Mouse (Mus musculus): ENCODE measurements at regions not wholly inside any gene's neighbourhood (a gene's known extent, or its start where the extent isn't known, plus 50 kb on each side); places are given as distances from the start of the nearest gene placed in this dataset.
A peak's percentile ranks its signal among the peaks of the same experiment; 100 is the strongest.

DNA sequence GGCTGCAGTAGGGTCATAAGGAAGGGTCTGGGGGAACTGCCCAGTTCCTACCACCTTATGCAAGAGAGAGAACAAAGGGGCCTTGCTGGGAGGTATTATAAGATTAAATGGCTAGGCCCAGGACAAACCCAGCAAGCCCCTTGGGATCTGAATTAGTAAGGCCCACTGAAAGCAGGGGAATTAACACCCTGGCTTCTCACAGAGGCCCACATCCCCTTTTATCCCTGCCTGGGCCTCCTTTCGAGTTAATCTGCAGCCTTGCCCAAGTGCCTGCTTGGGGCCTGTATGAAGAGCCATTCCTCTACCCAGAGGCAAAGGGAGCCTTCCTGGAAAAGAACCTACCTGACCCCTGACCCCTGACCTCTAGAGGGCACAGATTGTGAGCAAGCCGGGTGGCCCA, 98.2 kb downstream of the Vegfa start:
- no peak for ATAC-seq (ENCODE audit: low read depth)
- no peaks in the 10 kb centered on the region for H3K9me3 ChIP-seq (ENCODE audit: control insufficient read depth, low read length)
- H3K27me3 ChIP-seq (ENCODE audit: control insufficient read depth, insufficient read depth, low read length): no peaks in the 10 kb centered on the region
- H3K36me3 ChIP-seq (ENCODE audit: control insufficient read depth, insufficient read depth, low read length): no peaks in the 10 kb centered on the region
- 38% methylated on average over 2 of the region's 2 CpGs for whole genome bisulfite sequencing
- no peak overlapping the region for H3K4me2 ChIP-seq (ENCODE audit: low read depth, low read length)
- H3K4me3 ChIP-seq (ENCODE audit: low read depth, low read length): no peak overlapping the region
- H3K9ac ChIP-seq (replicated peaks; ENCODE audit: low read depth, low read length): no peak overlapping the region
- H3K27ac ChIP-seq (ENCODE audit: low read depth, low read length): no peak overlapping the region
- no peaks in the 10 kb centered on the region for H3K4me1 ChIP-seq (ENCODE audit: control insufficient read depth, insufficient read depth, low read length)

- H3K27ac ChIP-seq (ENCODE audit: low read depth, low read length): no peak overlapping the region
- H3K27me3 ChIP-seq (ENCODE audit: control insufficient read depth, insufficient read depth, low read length): no peaks in the 10 kb centered on the region
- no peaks in the 10 kb centered on the region for H3K4me1 ChIP-seq (ENCODE audit: control insufficient read depth, insufficient read depth, low read length)
- H3K4me2 ChIP-seq (ENCODE audit: low read depth, low read length): no peak overlapping the region
- no peak for ATAC-seq (ENCODE audit: low read depth)
- no peaks in the 10 kb centered on the region for H3K36me3 ChIP-seq (ENCODE audit: control insufficient read depth, insufficient read depth, low read length)
- no peak overlapping the region for H3K9ac ChIP-seq (replicated peaks; ENCODE audit: low read depth, low read length)
- H3K4me3 ChIP-seq (ENCODE audit: low read depth, low read length): no peak overlapping the region
- H3K9me3 ChIP-seq (ENCODE audit: control insufficient read depth, low read length): no peaks in the 10 kb centered on the region
- 33% methylated on average over 10 of the region's 10 CpGs for WGBS
Measured at GRCm38 (mm10) chr17:45933034-45933433, 99.1 kb downstream of the Vegfa start.

DNA sequence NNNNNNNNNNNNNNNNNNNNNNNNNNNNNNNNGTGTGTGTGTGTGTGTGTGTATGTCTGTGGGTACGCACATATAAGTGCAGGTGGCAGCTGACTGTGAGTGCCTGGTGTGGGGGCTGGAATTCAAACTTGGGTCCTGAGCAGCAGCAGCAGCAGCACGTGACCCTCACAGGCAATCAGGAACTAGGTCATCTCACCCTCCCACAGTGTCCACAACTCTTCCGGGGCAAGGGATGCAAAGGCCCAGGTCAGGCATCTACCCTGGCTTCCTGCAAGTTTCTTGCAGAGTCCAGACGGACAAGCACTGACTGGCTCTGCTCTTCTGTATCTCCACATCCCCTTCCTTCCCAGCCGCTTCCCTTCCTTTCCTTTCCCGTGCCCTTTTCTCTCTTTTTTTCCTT, 99.6 kb downstream of the Vegfa start:
- no peak overlapping the region for H3K27ac ChIP-seq (ENCODE audit: low read depth, low read length)
- no peaks in the 10 kb centered on the region for H3K9me3 ChIP-seq (ENCODE audit: control insufficient read depth, low read length)
- H3K27me3 ChIP-seq (ENCODE audit: control insufficient read depth, insufficient read depth, low read length): no peaks in the 10 kb centered on the region
- no peak overlapping the region for H3K4me3 ChIP-seq (ENCODE audit: low read depth, low read length)
- 58% methylated on average over 6 of the region's 6 CpGs for WGBS
- H3K4me2 ChIP-seq (ENCODE audit: low read depth, low read length): no peak overlapping the region
- no peaks in the 10 kb centered on the region for H3K36me3 ChIP-seq (ENCODE audit: control insufficient read depth, insufficient read depth, low read length)
- no peak for ATAC-seq (ENCODE audit: low read depth)
- no peaks in the 10 kb centered on the region for H3K4me1 ChIP-seq (ENCODE audit: control insufficient read depth, insufficient read depth, low read length)
- H3K9ac ChIP-seq (replicated peaks; ENCODE audit: low read depth, low read length): no peak overlapping the region

GRCm38 (mm10) chr17:45929591-45929990, 102.6 kb downstream of the Vegfa start:
- no peak overlapping the region for H3K27ac ChIP-seq (ENCODE audit: low read depth, low read length)
- no peak overlapping the region for H3K9ac ChIP-seq (replicated peaks; ENCODE audit: low read depth, low read length)
- no peaks in the 10 kb centered on the region for H3K36me3 ChIP-seq (ENCODE audit: control insufficient read depth, insufficient read depth, low read length)
- peak; percentile 34; the same call in 1 of the 2 replicates for ATAC-seq (ENCODE audit: low read depth)
- WGBS: 74% methylated on average over 7 of the region's 7 CpGs
- no peaks in the 10 kb centered on the region for H3K4me1 ChIP-seq (ENCODE audit: control insufficient read depth, insufficient read depth, low read length)
- no peaks in the 10 kb centered on the region for H3K9me3 ChIP-seq (ENCODE audit: control insufficient read depth, low read length)
- H3K4me2 ChIP-seq (ENCODE audit: low read depth, low read length): no peak overlapping the region
- no peaks in the 10 kb centered on the region for H3K27me3 ChIP-seq (ENCODE audit: control insufficient read depth, insufficient read depth, low read length)
- no peak overlapping the region for H3K4me3 ChIP-seq (ENCODE audit: low read depth, low read length)

- Histone ChIP-seq H3K4me2 (ENCODE audit: low read depth, low read length) (no peak overlapping the region), H3K36me3 (ENCODE audit: control insufficient read depth, insufficient read depth, low read length) (no peaks in the 10 kb centered on the region), H3K27me3 (ENCODE audit: control insufficient read depth, insufficient read depth, low read length) (no peaks in the 10 kb centered on the region), H3K27ac (ENCODE audit: low read depth, low read length) (no peak overlapping the region), H3K9ac (replicated peaks; ENCODE audit: low read depth, low read length) (no peak overlapping the region), H3K4me3 (ENCODE audit: low read depth, low read length) (no peak overlapping the region), H3K4me1 (ENCODE audit: control insufficient read depth, insufficient read depth, low read length) (no peaks in the 10 kb centered on the region), H3K9me3 (ENCODE audit: control insufficient read depth, low read length) (no peaks in the 10 kb centered on the region)
- ATAC-seq (ENCODE audit: low read depth): no peak
- WGBS: 72% methylated on average over 8 of the region's 8 CpGs
Measured at GRCm38 (mm10) chr17:45928903-45929477, 103.2 kb downstream of the Vegfa start.

DNA sequence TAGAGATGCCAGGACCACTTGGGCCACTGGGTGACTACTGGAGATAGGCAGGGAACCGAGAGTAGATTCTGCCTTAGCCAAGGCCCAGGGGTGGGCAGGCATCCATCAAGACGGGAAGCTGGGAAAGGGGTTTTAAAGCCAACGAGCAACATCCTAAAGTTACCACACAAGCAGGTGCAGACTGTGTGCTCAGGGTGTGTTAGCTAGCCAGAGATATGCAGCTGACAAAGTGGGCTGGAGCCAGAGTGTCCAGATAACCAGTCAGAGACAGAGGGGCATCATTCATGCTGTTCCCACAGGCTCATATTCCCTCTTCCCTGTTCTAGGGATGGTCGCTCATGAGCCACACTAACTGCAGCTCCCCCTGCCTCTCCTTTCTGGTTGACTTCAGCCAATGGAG, 104.2 kb downstream of the Vegfa start:
- Histone ChIP-seq H3K4me1 (ENCODE audit: control insufficient read depth, insufficient read depth, low read length) (no peaks in the 10 kb centered on the region), H3K27me3 (ENCODE audit: control insufficient read depth, insufficient read depth, low read length) (no peaks in the 10 kb centered on the region), H3K9ac (replicated peaks; ENCODE audit: low read depth, low read length) (no peak overlapping the region), H3K27ac (ENCODE audit: low read depth, low read length) (no peak overlapping the region), H3K9me3 (ENCODE audit: control insufficient read depth, low read length) (no peaks in the 10 kb centered on the region), H3K4me3 (ENCODE audit: low read depth, low read length) (no peak overlapping the region), H3K4me2 (ENCODE audit: low read depth, low read length) (no peak overlapping the region), H3K36me3 (ENCODE audit: control insufficient read depth, insufficient read depth, low read length) (no peaks in the 10 kb centered on the region)
- no peak for ATAC-seq (ENCODE audit: low read depth)
- 88% methylated on average over 4 of the region's 4 CpGs for WGBS

GRCm38 (mm10) chr17:45925845-45926244, 106.3 kb downstream of the Vegfa start:
- no peak overlapping the region for H3K4me3 ChIP-seq (ENCODE audit: low read depth, low read length)
- H3K9ac ChIP-seq (replicated peaks; ENCODE audit: low read depth, low read length): no peak overlapping the region
- H3K4me2 ChIP-seq (ENCODE audit: low read depth, low read length): no peak overlapping the region
- no peaks in the 10 kb centered on the region for H3K36me3 ChIP-seq (ENCODE audit: control insufficient read depth, insufficient read depth, low read length)
- no peak overlapping the region for H3K27ac ChIP-seq (ENCODE audit: low read depth, low read length)
- no peak for ATAC-seq (ENCODE audit: low read depth)
- 62% methylated on average over 6 of the region's 6 CpGs for WGBS
- no peaks in the 10 kb centered on the region for H3K4me1 ChIP-seq (ENCODE audit: control insufficient read depth, insufficient read depth, low read length)
- H3K9me3 ChIP-seq (ENCODE audit: control insufficient read depth, low read length): no peaks in the 10 kb centered on the region
- H3K27me3 ChIP-seq (ENCODE audit: control insufficient read depth, insufficient read depth, low read length): no peaks in the 10 kb centered on the region

GRCm38 (mm10) chr17:45924595-45924994, 107.6 kb downstream of the Vegfa start:
- Histone ChIP-seq H3K4me1 (ENCODE audit: control insufficient read depth, insufficient read depth, low read length) (no peaks in the 10 kb centered on the region), H3K4me3 (ENCODE audit: low read depth, low read length) (no peak overlapping the region), H3K9ac (replicated peaks; ENCODE audit: low read depth, low read length) (no peak overlapping the region), H3K27ac (ENCODE audit: low read depth, low read length) (no peak overlapping the region), H3K36me3 (ENCODE audit: control insufficient read depth, insufficient read depth, low read length) (no peaks in the 10 kb centered on the region), H3K4me2 (ENCODE audit: low read depth, low read length) (no peak overlapping the region), H3K9me3 (ENCODE audit: control insufficient read depth, low read length) (no peaks in the 10 kb centered on the region), H3K27me3 (ENCODE audit: control insufficient read depth, insufficient read depth, low read length) (no peaks in the 10 kb centered on the region)
- no peak for ATAC-seq (ENCODE audit: low read depth)
- 92% methylated on average over 6 of the region's 6 CpGs for WGBS

- no peak overlapping the region for H3K27ac ChIP-seq (ENCODE audit: low read depth, low read length)
- 75% methylated on average over 8 of the region's 8 CpGs for WGBS
Measured at GRCm38 (mm10) chr17:45923217-45923730, 108.9 kb downstream of the Vegfa start.

More at GRCm38 (mm10) chr17:45923217-45923730, 108.9 kb downstream of the Vegfa start:
- Histone ChIP-seq H3K4me1 (ENCODE audit: control insufficient read depth, insufficient read depth, low read length) (no peaks in the 10 kb centered on the region), H3K4me2 (ENCODE audit: low read depth, low read length) (no peak overlapping the region), H3K27me3 (ENCODE audit: control insufficient read depth, insufficient read depth, low read length) (no peaks in the 10 kb centered on the region), H3K4me3 (ENCODE audit: low read depth, low read length) (no peak overlapping the region), H3K9me3 (ENCODE audit: control insufficient read depth, low read length) (no peaks in the 10 kb centered on the region), H3K36me3 (ENCODE audit: control insufficient read depth, insufficient read depth, low read length) (no peaks in the 10 kb centered on the region), H3K9ac (replicated peaks; ENCODE audit: low read depth, low read length) (no peak overlapping the region)
- no peak for ATAC-seq (ENCODE audit: low read depth)
